Mouse (Mus musculus) right cerebral cortex, postnatal 36 days (tissue): ENCODE results near the gene Pld6.
A peak's percentile ranks its signal among the peaks of the same experiment; 100 is the strongest.

Experiments used
- DNase-seq, 2 experiments: peaks; one replicate each; pipeline ENCODE4 v3.0.0; 2022; ENCODE audit warnings: low spot score in 2 of 2, mixed read lengths in 1 of 2

The Pld6 gene

GRCm38 (mm10) chr11:59786444-59787198 lies 824 bp downstream of the Pld6 start:
- no peak for DNase-seq

GRCm38 (mm10) chr11:59783591-59783990 lies 3.9 kb downstream of the Pld6 start:
- DNase-seq = no peak

GRCm38 (mm10) chr11:59782091-59782590 lies 5.3 kb downstream of the Pld6 start:
- DNase-seq = no peak

- no peak for DNase-seq
Measured at GRCm38 (mm10) chr11:59780241-59780640, 7.2 kb downstream of the Pld6 start.

- no peak for DNase-seq
Measured at GRCm38 (mm10) chr11:59779406-59779805, 8.0 kb downstream of the Pld6 start.

- DNase-seq = no peak
Measured at GRCm38 (mm10) chr11:59778874-59779223, 8.6 kb downstream of the Pld6 start.

GRCm38 (mm10) chr11:59778181-59778873 lies 9.1 kb downstream of the Pld6 start:
- DNase-seq = peak; percentile 47 to 49

- DNase-seq = no peak
Measured at GRCm38 (mm10) chr11:59777259-59777658, 10.2 kb downstream of the Pld6 start.

GRCm38 (mm10) chr11:59775435-59776148 lies 11.9 kb downstream of the Pld6 start:
- DNase-seq = no peak

GRCm38 (mm10) chr11:59774522-59774921 lies 12.9 kb downstream of the Pld6 start:
- no peak for DNase-seq

GRCm38 (mm10) chr11:59772902-59773301 lies 14.5 kb downstream of the Pld6 start:
- DNase-seq = no peak

GRCm38 (mm10) chr11:59772291-59772690 lies 15.2 kb downstream of the Pld6 start:
- DNase-seq = no peak

GRCm38 (mm10) chr11:59770753-59771152 lies 16.7 kb downstream of the Pld6 start:
- no peak for DNase-seq

GRCm38 (mm10) chr11:59769738-59770137 lies 17.7 kb downstream of the Pld6 start:
- no peak for DNase-seq

GRCm38 (mm10) chr11:59769307-59769706 lies 18.1 kb downstream of the Pld6 start:
- DNase-seq = peak in 1 of 2 experiments; percentile 20

GRCm38 (mm10) chr11:59760796-59761195 lies 26.6 kb downstream of the Pld6 start:
- no peak for DNase-seq

GRCm38 (mm10) chr11:59759626-59760025 lies 27.8 kb downstream of the Pld6 start:
- DNase-seq = no peak

GRCm38 (mm10) chr11:59759178-59759577 lies 28.3 kb downstream of the Pld6 start:
- DNase-seq = peak in 1 of 2 experiments; percentile 43

- no peak for DNase-seq
Measured at GRCm38 (mm10) chr11:59758191-59758985, 29.1 kb downstream of the Pld6 start.

GRCm38 (mm10) chr11:59756351-59756750 lies 31.1 kb downstream of the Pld6 start:
- no peak for DNase-seq

- no peak for DNase-seq
Measured at GRCm38 (mm10) chr11:59754504-59754903, 32.9 kb downstream of the Pld6 start.

GRCm38 (mm10) chr11:59749050-59749449 lies 38.4 kb downstream of the Pld6 start:
- DNase-seq = no peak
